Mouse (Mus musculus) erythroblast, embryonic 14.5 days (primary cell): ENCODE measurements around the gene Hagh.

Source experiments
- GATA1 ChIP-seq: IDR thresholded peaks from 2 replicates; pipeline ENCODE4 v1.6.1; 2012; ENCODE audit warnings: low read length, inconsistent platforms, mixed read lengths
- TAL1 ChIP-seq: IDR thresholded peaks from 3 replicates; pipeline ENCODE4 v1.6.1; 2012; ENCODE audit warnings: low read length, inconsistent platforms, mixed read lengths

DNA sequence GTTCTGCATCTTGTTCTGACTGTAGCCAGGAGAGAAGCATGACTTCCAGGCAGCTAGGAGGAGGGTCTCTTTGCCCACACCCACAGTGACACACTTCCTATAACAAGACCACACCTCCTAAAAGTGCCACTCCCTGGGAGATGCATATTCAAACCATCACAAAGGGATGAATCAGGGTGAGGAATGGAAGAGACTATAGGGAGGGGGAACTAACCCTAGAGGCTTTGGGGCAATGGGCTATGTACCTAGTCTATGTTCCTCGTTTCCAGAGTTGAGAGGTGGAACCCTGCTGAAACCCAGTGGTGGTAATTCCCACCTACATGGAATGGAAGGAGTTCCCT lies 34.4 kb downstream of the Hagh start:
- TF ChIP-seq TAL1 (no peak), GATA1 (no peak)
